Mouse (Mus musculus): ENCODE measurements at regions not wholly inside any gene's neighbourhood (a gene's known extent, or its start where the extent isn't known, plus 50 kb on each side); places are given as distances from the start of the nearest gene placed in this dataset.
"Not testable (repeated sequence)": the region's sequence is repeated elsewhere in the genome, so short reads cannot be mapped to it uniquely, and the experiment has no call there.

DNA sequence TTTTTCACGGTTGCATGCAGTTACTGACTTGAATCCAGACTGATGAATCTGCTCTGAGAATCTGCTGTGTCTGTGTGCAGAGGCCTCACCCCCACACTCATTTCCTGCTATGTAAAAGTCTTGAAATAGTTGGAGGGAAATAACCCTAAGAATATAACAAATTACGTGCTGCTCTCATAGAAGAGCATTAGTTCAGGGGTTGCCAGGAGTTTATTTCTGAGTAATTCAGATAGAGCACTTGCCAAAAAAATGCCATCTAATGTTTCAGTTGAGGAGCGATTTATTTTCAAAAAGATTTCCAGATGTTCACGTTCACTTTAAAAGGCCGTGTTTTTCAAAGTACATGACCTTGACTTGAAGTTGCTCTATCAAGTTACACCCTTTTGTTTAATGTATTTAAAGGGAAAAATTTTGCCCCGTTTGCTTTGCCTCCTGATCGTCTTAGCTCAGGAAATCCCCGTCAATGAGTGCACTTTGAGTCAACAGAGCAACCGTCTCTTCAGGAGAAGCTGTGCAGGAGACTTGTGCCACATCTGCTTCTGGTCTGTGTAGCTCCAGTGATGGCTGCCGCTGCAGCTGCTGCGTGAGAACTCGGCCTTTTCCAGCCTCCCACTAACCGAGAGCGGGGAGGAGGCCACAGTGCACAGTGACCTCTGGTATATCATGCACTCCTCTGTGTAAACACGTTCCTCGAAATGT lies 50.9 kb upstream of the Sec61g start:
- no peak for DNase-seq

DNA sequence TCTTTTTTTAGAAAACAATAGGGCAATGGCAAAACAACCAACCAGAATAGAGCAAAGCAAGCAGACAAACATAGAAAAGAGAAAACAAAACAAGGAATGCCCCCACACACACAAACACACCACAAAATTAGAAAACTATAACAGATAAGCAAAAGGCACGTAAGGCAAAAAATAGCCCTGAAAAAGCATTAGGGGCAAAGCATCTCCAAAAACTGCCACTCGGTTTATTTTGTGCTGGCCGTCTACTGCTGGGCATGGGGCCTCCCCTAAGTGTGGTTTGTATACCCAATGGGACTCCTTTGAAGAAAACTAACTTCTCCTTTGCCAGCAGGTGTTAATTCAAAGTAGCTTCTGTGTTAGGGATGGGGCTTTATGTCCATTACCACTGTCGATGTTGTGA lies 53.4 kb upstream of the Sec61g start:
- DNase-seq: no peak

DNA sequence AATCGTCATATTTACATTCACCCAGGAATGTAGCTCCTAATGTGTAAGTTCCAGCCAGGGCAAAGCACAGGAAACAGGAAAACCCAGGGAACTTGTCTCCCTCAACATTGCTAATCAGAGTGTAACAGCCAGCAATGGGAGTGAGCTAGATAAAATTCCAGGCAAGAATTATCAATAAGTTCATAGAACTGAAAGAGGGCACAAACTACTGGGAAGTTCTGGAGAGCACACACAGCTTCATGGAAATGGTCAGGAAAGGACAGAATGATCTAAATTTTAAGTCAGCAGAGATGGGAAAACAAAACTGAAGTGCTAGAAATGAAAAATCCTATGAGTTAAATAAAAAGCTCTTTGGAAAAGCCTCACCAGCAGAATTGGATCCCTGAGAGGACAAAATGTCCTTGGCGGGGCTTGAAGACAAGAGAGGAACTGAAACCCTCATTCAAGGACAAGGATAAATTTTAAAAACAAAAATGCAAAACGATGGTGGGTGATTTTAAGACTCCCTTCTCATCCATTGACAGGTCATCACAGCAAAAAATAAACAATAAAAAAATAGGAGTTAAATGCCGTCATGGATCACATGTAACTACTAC lies 80.9 kb upstream of the Sec61g start:
- no peak for DNase-seq

DNA sequence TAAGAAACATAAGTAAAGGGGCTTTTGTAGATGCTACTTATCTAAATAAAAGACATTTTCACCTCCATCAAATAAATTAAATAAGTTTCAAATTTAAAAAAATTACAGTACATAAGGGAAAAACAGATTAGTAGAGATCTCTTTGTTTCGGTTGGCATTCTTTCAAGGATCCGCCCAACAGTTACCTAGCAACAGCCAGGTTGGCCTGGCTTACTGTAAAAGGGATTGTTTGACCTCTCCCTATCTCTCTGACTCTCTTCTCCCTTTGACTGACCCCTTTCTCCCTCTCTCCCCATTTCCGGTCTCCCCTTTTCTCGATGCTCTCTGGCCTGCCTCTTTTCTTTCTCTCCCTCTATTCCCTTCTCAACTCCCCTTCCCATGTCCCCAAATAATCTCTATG lies 82.3 kb upstream of the Sec61g start:
- DNase-seq: no peak

DNA sequence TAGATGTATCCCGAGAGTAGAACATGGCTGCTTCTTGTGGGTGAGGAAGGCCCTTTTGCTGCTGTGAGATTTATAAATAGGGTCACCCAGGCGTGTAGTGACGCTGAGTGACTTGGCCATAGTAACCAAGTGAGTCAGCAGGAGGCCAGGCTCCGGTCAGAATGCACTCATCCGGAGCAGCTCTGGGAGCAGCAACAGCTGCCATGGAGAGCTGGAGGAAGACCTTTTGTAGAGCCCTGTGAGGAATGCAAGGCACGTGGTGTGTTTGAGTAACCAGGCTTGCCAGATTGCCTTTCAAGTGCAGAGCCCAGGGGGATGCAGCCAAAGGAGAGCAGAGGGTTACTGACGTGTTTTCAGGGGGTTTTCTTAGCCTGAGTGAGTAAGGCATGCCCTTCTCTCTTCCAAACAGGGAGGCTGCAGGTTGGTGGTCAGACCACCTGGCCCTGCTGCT lies 83.2 kb upstream of the Sec61g start:
- peak; percentile 83 to 86 for DNase-seq

DNA sequence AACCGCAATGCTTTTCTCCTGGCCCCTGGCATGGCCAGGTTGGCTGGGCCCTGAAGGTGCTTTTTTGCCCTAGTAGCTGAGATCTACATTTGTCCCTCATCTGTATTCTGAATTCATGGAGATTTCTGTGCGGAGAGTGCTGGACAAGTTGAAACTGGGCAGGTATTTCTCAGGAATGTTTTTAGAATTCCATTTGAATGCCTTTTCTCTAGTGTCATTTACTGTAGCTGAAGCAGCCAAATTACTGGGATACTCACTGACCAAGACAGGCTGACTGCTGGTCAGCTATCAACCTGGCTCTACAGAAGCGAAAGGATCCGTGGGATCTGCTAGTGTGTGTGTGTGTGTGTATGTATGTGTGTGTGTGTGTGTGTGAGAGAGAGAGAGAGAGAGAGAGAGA lies 83.7 kb upstream of the Sec61g start:
- DNase-seq: no peak

DNA sequence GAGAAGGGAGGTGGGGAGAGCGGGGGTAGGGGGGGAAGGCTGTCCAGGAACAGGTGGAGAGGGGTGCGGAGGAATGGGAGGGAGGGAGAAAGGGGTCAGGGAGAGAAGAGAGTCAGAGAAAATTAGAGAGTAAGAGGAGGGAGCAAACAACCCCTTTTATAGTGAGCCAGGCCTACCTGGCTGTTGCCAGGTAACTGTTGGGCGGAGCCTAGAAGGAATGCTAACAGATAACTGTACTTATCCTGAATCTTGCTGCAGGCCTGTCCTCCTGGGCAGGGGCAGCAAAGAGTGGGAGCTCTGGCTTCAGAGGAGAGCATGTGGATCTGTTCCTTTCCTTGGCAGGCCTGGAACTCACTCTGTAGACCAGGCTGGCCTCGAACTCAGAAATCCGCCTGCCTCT lies 84.5 kb upstream of the Sec61g start:
- DNase-seq: no peak

DNA sequence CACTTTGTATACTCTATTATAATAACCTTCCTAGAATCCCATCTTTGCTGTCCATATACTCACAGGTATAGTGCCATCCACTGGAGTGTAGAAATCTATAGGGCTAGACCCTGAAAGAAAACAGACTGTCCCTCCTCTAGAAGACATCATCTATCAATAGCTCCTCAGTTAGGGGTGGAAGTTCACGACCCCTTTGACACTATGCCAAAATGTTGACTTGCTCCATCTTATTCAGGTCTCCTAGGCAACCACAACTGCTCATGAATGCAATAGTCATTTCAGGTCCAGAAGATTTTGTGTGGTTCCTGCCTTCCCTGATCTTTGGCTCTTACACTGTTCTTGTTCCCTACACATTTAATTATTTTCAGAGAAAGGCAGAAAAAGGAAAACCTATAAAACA lies 86.5 kb upstream of the Sec61g start:
- DNase-seq: no peak

DNA sequence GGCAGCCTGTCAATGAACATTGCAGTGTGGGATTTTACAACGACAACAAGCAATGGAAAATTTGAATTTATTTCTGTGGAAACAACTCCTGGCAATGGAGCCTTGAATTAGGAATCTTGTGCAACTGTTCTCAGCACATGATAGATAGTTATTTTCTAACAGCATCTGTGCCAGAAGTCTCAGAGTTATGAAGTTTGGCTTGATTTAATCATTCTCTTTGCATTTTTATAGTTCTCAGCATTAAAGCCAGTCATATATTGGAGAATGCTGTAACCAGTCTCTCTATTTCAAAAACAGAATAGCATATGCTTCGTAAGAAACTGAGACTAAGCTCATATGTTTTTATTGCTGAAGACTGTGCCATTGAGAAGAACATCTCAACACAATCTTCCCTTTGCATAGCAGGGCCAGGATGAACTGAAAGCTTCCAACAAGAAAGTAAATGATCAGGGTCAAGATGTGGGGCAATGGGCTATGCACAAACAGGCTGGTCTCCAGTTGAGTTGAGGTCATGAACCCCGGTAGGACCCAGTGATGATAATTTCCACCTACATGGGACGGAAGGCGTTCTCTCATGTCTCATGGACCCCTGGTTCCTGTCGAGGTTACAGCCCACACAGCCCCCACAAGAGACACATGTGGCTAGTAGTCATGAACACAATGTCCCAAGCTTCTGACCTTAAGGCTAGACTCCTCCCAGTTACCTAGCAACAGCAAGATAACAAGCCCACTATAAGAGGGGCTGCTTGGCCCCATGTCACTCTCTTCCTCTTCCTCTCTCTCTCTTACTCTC lies 89.0 kb upstream of the Sec61g start:
- DNase-seq: no peak

DNA sequence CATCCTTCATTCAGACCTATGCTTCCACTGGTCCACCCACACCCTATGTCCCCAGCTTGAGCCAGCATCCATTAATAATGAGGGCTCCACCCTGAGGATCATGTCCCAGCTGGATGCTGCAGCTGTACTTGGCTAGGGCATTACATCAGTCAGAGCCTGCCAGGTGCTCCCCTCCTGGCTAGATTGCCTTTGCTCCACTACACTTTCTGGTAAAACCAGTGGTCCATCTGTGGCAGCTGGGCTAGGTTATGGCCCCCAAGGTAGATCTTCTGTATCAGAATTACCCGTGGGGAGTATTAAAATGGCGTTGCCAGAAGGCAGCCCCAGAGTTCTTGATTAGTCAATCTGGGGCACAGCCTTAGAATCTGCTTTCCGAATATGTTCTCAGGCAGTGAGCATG lies 94.7 kb upstream of the Sec61g start:
- DNase-seq: no peak

DNA sequence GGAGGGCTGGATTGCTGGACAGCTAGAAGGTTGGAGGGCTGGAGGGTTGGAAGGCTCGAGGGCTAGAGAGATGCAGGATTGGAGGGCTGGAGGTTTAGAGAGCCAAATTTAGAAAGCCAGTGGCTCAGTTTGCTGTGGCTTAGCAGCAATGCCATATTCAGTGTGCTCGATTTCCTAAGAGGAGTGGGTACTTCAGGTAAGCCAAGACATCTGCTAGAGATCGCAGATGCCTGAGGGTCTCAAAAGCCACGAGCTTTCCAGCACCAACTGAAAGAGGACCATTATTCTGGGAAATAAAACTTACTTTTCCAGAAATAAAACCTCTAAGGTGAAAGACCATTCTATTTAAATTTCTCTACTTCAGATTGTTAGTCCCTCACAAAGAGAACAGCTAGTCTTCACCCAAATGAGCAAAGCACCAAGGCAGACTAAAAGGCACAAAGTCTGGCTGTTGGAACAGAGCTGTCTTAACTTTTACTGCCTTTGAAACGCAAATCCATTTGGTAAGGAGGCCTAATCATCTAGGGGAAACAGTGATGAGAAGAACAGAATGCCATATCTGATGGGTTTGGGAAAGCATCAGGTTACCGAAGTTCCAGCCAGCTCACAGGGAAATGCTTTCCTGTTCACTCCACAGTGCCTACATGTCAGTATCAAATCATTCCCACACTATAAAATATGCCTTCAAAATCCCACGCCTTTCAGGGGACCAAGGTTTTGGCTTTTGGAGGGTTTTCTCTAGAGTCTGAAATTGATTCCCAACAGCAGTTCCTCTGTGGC lies 98.3 kb upstream of the Sec61g start:
- DNase-seq: no peak

DNA sequence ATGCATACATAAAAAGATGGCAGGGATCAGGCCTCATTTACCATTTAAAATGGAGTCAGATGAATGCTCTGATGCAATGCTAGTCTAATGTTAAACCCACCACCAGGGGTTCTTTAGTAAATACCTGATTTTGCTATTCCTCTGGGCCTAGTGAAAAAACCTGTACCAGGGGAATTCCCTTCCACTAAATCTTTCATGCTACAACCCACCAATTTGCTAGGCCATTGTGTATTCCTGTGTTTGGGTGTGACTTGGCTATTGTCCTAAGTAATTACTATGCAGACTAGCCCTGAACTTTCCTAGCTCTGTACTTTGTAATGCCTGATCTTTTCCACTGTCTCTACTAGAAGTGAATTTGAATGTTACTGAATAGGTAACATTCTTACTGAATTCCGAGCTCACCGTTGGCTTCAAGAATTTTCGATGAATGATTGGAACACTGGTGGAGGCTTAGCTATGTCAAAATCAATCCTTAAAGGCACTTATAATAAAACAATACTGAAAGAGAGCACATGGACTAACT lies 99.7 kb upstream of the Sec61g start:
- not testable (repeated sequence) for DNase-seq

DNA sequence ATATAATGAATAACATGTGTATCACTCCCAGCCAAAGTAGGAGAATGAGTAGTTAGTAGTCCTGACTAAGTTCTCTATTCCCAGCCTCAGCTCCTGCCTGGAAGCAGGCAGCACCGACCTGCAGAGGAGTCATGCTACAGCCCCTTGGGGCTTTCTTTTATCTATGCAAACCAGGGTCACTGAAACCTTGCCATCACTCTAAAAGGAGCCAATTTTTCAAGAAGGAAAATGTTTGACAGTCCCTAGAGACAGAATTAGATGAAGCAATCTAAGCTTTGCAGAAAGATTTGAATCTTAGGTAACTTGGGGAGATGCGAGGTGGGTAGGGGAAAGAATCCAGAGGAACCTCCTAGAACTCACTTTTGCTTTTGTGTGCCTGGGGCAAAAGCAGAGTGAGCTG lies 103.5 kb upstream of the Sec61g start:
- no peak for DNase-seq

DNA sequence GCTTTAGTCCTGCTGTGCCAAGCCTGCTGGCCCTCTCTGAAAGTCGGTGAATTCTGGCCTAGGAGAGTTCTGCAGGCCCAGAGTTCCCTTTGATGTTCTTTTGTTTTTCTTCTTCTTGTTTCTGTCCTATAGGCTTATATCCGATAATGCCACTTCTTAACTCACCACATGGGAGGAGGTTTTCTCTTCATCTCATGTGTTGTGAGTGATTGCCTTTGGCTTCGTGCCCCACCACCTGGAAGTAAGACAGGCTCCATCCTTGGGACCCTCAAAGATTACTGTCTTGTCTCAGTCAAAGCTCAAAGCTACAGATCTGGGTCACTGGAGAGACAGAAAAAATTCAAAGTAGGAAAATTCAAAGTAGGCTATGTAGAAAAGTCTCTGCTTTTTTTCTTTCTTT lies 104.2 kb upstream of the Sec61g start:
- DNase-seq: no peak

DNA sequence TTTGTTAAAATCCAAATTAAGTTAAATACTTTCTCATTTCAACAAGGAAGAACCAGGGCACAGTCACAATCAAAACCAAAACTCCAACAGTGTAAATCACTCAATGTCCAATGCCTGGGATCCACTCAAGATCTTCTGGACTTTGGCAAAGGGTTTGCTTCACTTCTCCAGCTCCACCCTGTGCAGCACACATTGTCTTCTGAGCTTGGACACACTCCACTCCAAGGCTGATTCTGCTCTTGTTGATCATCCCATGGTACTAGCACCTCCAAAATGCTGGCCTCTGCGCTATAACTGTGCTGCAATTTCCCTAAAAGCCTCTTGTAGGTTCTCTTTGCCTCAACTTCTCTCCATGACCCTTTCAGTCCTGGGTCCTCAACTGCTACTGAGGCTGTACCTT lies 111.5 kb upstream of the Sec61g start:
- no peak for DNase-seq

DNA sequence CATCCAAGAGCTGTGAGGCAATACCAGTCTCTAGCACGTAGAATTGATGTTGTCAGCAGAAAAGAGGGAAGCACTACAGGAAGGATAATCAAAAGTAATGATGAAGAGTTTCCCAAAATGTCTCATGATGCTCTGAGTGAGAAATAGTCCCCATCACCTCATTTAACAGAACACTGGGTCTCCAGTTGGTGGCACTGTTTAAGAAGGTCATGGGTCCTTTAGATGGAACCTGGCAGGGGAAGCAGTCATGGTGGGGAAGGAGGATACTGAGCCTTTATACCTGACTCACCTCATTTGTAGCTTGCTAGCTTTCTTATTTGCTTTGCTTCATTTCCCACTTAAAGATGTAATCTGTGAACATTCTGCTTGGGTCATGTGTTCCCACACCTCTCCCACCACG lies 115.4 kb upstream of the Sec61g start:
- no peak for DNase-seq

DNA sequence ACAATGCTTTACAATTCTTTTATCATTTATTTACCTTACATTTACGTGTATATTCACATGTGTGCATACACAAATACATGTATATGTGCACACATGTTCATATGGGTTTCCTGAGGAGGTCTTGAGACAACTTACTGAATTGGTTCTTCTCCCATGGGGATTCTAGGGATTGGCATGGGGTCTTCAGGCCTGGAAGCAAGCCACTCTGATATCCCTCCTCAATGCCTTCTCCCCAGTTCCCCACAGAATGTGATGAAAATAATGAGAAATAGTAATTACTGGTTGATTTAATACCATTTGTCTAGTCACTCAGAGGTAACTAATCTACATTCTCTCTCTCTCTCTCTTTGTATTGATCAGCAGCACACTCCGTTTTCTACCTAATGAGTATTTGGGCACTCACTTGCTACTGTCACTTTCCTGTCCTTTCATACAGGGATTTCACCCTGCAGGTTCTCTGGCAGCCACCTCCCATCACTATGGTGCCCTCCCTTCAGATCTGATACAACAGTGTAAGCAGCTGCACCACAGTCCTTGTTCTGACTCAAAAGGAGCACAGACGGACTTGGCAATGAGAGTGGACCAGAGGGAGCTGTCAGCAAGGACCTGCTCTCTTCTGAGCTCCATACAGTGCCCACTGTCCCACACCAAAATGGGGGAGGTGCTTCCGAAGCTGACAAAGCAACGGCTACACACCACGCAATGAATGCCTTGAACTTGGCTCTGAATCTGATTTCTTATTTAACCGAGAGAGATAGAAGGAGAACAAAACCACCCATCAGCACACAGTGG lies 119.2 kb upstream of the Sec61g start:
- no peak for DNase-seq

DNA sequence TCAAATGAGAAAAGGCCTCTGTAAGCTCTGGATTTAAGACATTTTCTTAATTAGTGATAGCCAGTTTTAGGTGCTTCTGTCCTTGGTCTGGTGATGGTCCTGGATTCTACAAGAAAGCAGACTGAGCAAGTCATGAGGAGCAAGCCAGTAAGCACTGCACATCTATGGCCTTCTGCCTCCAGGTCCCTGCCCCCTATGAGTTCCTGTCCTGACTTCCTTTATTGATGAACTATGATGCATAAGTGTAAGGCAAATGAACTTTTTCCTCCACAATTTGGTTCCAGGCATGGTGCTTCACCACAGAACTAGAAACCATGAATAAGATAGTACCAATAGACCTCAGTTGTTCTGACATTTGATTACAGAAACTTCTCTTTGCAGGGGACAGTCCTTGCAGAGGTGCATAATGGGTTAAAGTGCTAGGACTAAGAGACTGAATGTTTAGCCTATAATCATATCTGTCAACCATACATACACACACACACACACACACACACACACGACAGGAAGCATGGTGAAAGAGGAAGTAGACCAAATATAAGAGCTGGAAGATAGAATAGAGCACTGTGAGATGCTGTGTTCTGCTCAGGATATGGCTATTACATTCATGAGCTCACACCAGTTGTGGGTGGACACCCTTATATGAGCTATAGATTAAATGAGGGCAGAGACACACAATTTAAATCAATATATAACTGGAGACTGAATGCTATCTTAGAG lies 121.3 kb upstream of the Sec61g start:
- DNase-seq: no peak

DNA sequence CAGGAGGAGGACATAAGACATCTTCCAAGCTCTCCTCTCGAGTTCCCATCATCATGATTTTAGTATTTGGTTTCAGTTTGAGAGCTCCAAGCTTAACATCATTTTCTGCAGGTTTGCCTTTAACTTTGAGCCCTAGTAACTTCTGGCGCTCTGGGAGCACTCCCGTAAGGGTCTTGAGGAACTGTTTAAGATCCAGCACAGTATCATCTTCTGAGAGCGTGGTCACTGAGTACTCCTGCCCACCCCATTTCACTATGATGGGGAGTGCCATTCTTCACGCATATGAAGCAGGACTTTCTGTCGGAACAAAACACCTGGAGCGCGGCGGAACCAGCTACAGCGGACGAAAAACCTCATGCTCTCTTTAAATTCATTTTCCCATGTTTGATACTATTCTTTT lies 116.2 kb upstream of the Egfr start:
- not testable (repeated sequence) for DNase-seq

DNA sequence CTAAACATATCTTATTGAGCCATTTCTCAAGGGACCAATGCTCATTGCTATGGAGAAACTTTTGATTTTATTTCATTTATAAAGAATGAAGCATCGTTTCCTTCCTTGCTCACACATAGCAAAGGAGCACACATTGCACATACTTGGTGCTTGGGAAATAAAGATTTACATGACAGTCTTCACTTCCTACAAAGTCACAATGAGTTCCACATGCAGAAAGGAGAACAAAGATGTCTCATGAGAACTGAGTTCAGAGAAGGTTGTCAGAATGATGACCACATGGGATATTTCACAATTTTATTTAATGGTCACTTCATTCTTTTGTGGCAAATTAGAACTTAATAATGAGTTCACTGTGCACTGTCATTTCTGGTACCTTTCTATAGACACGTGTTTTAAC lies 114.3 kb upstream of the Egfr start:
- DNase-seq: no peak

DNA sequence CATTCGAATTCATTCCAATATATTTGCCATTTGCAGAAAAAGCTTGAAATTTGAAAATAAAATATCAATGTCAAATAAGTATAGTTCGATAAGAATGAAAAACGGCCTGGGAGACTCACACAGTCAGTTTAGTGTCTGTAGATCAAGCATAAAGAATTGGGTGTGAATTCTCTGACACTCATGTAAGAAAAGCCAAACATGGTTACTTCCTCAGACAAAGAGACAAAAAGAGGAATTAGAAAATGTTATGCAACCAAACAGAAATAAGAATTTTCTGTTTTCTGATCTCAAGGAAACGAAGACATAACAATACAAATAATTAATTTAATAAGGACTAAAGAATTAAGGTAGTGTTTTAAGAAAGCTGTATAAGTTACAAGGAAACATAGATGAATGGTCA lies 113.7 kb upstream of the Egfr start:
- DNase-seq: no peak

DNA sequence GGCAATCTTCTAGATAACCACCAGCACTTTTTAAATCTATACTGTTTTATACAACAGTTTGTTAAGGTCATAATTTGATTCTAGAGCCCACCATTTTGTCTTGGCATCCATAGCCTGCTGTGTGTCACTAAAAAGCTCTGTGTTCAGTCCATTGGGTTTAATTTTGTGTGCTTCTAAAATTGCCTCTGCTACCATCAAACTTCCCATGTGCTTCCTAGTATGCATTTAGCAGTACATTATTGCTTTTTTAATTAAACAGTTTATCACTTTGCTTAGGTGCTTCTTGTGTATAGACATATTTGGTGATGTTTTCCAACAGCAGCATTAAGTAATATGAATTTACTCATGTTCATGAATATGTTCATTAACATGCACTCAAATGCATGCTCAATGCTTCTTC lies 102.4 kb upstream of the Egfr start:
- DNase-seq: no peak
